Mouse (Mus musculus) heart, postnatal 0 days (tissue): ENCODE measurements around the gene Gnai3. TPM values are rescaled to one million over a fixed set of nuclear protein-coding genes. Genes with fewer than 3 reads are reported as not detected.

ENCODE experiments used
- ATAC-seq: fragments of 200-750 bp; cut with Nextera tagmentation; 2 replicates; pipeline ENCODE4 v1.8.0; 2017; ENCODE audit warnings: low read depth, moderate number of reproducible peaks, moderate library complexity; ENCODE audit not compliant: insufficient read depth
- DNase-seq: peaks from one replicate; pipeline ENCODE4 v3.0.0-alpha.2; 2016; ENCODE audit warnings: low spot score
- H3K27ac ChIP-seq: fragments of 300-500 bp; sonication (generic); 2 replicates; pipeline ENCODE4 v1.5.1; 2014; ENCODE audit warnings: low read depth, mild to moderate bottlenecking
- H3K27me3 ChIP-seq: fragments of 300-500 bp; sonication (generic); 2 replicates; pipeline ENCODE4 v1.6.1; 2014; ENCODE audit warnings: low read length, mixed read lengths; ENCODE audit not compliant: control insufficient read depth, insufficient read depth
- H3K36me3 ChIP-seq: fragments of 300-500 bp; sonication (generic); replicated peaks from 2 replicates; pipeline ENCODE4 v1.6.1; 2014; ENCODE audit warnings: low read length, mixed read lengths; ENCODE audit not compliant: control insufficient read depth, insufficient read depth
- H3K4me1 ChIP-seq: fragments of 300-500 bp; sonication (generic); 2 replicates; pipeline ENCODE4 v1.6.1; 2014; ENCODE audit warnings: antibody characterized with exemption; ENCODE audit not compliant: control insufficient read depth, insufficient read depth
- H3K4me2 ChIP-seq: fragments of 300-500 bp; sonication (generic); 2 replicates; pipeline ENCODE4 v1.6.1; 2014; ENCODE audit warnings: low read depth, mild to moderate bottlenecking, low read length, moderate library complexity
- H3K4me3 ChIP-seq: fragments of 300-500 bp; sonication (generic); 2 replicates; pipeline ENCODE4 v1.5.1; 2014; ENCODE audit warnings: low read depth, low read length
- H3K9ac ChIP-seq: fragments of 300-500 bp; sonication (generic); replicated peaks from 2 replicates; pipeline ENCODE4 v1.6.1; 2014; ENCODE audit warnings: low read depth, low read length, mixed read lengths
- H3K9me3 ChIP-seq: fragments of 300-500 bp; sonication (generic); replicated peaks from 2 replicates; pipeline ENCODE4 v1.6.1; 2016; ENCODE audit warnings: low read length; ENCODE audit not compliant: control insufficient read depth
- CTCF ChIP-seq: IDR thresholded peaks from 2 replicates; pipeline ENCODE4 v1.5.1; 2016; ENCODE audit warnings: antibody characterized with exemption, control low read depth, low read depth
- EP300 ChIP-seq: IDR thresholded peaks from 2 replicates; pipeline ENCODE4 v1.6.1; 2016; ENCODE audit warnings: antibody characterized with exemption, low read depth
- WGBS: fragments of 180-500 bp; shearing (Covaris S2); extraction: QIAGEN DNeasy Blood & Tissue Kit; methylation state at CpG from one replicate; pipeline ENCODE4 v1.1.7; 2014; 5-methylcytosine and 5-hydroxymethylcytosine counted together
- polyA plus RNA-seq: library from polyadenylated mRNA; unstranded; fragments of >200 nt; fragmentation: Nextera tagmentation; extraction: Ambion mirVana; gene quantifications from 2 replicates; pipeline ENCODE4 v1.2.1, GENCODE M21; 2015
- total RNA-seq: library from RNA; depleted of rRNA; stranded (reverse); fragments of >200 nt; gene quantifications from 2 replicates; pipeline ENCODE4 v1.2.3, GENCODE M21; 2014; ENCODE audit warnings: low replicate concordance

The Gnai3 gene
- total and polyA plus RNA-seq, 2 experiments from 2014 or later, result 30.2 to 35.8 TPM

GRCm38 (mm10) chr3:108152290-108152689 lies 6.3 kb upstream of the Gnai3 start:
- 86% methylated on average over 3 of the region's 3 CpGs for WGBS
- peaks cover 2% of the 10 kb centered on the region; the same call in 1 of the 2 replicates for H3K4me1 ChIP-seq
- no peak overlapping the region for H3K27ac ChIP-seq
- TF ChIP-seq CTCF, result no peak
- no peak for TF ChIP-seq EP300
- H3K36me3 ChIP-seq, result no peaks in the 10 kb centered on the region
- DNase-seq (no peak), ATAC-seq (no peak)
- H3K9me3 ChIP-seq, result no peaks in the 10 kb centered on the region
- H3K9ac ChIP-seq, result no peak overlapping the region
- no peak overlapping the region for H3K4me3 ChIP-seq
- H3K4me2 ChIP-seq, result no peak overlapping the region
- no peaks in the 10 kb centered on the region for H3K27me3 ChIP-seq

- no peak overlapping the region for H3K4me3 ChIP-seq
- no peaks in the 10 kb centered on the region for H3K9me3 ChIP-seq
- TF ChIP-seq CTCF (peak; percentile 97), EP300 (peak; percentile 65; the same call in 1 of the 2 replicates)
- H3K27me3 ChIP-seq, result no peaks in the 10 kb centered on the region
- H3K4me2 ChIP-seq, result no peak overlapping the region; the same call in 1 of the 2 replicates
- ATAC-seq (peak; percentile 59), DNase-seq (peak; percentile 91)
- H3K9ac ChIP-seq, result no peak overlapping the region
- H3K4me1 ChIP-seq, result peaks cover 22% of the 10 kb centered on the region
- H3K27ac ChIP-seq, result peak overlapping the region; percentile 31; the same call in 1 of the 2 replicates
- WGBS, result 58% methylated on average over 11 of the region's 11 CpGs
- H3K36me3 ChIP-seq, result no peaks in the 10 kb centered on the region; the same call in 1 of the 2 replicates
Measured at GRCm38 (mm10) chr3:108147386-108148235, 1.7 kb upstream of the Gnai3 start.

GRCm38 (mm10) chr3:108146671-108147070 lies 725 bp upstream of the Gnai3 start:
- H3K4me2 ChIP-seq, result peak overlapping the region; percentile 59
- ATAC-seq, result no peak
- no peak for DNase-seq
- H3K4me1 ChIP-seq, result peaks cover 22% of the 10 kb centered on the region
- TF ChIP-seq CTCF (no peak), EP300 (no peak)
- 50% methylated on average over 5 of the region's 5 CpGs for WGBS
- H3K4me3 ChIP-seq, result peak overlapping the region; percentile 82
- H3K27me3 ChIP-seq, result no peaks in the 10 kb centered on the region
- peak overlapping the region; percentile 95 for H3K27ac ChIP-seq
- H3K9me3 ChIP-seq, result no peaks in the 10 kb centered on the region
- H3K9ac ChIP-seq, result peak overlapping the region; percentile 90; the same call in 1 of the 2 replicates
- H3K36me3 ChIP-seq, result no peaks in the 10 kb centered on the region; the same call in 1 of the 2 replicates

- 65% methylated on average over 4 of the region's 4 CpGs for WGBS
- no peak for DNase-seq
Measured at GRCm38 (mm10) chr3:108140786-108141185, 5.2 kb downstream of the Gnai3 start.

GRCm38 (mm10) chr3:108139113-108139512 lies 6.8 kb downstream of the Gnai3 start:
- 0 out of 2 replicates have a peak, but pooled peaks cover 3% of the 10 kb centered on the region for H3K4me1 ChIP-seq
- ATAC-seq, result no peak

More at GRCm38 (mm10) chr3:108140786-108141185, 5.2 kb downstream of the Gnai3 start:
- Histone ChIP-seq H3K4me3 (no peak overlapping the region), H3K27me3 (no peaks in the 10 kb centered on the region), H3K36me3 (peaks cover 10% of the 10 kb centered on the region), H3K27ac (no peak overlapping the region), H3K9me3 (no peaks in the 10 kb centered on the region), H3K4me1 (peaks cover 10% of the 10 kb centered on the region), H3K9ac (no peak overlapping the region), H3K4me2 (no peak overlapping the region)
- ATAC-seq, result no peak
- TF ChIP-seq CTCF (no peak), EP300 (no peak)

More at GRCm38 (mm10) chr3:108139113-108139512, 6.8 kb downstream of the Gnai3 start:
- no peak overlapping the region for H3K27ac ChIP-seq
- no peak overlapping the region for H3K4me3 ChIP-seq
- DNase-seq, result no peak
- no peak overlapping the region for H3K4me2 ChIP-seq
- no peaks in the 10 kb centered on the region for H3K9me3 ChIP-seq
- no peaks in the 10 kb centered on the region for H3K27me3 ChIP-seq
- H3K9ac ChIP-seq, result no peak overlapping the region
- no peak for TF ChIP-seq EP300
- TF ChIP-seq CTCF, result no peak
- H3K36me3 ChIP-seq, result peaks cover 10% of the 10 kb centered on the region
- WGBS, result 61% methylated on average over 1 of the region's 1 CpGs
